Mouse (Mus musculus) left cerebral cortex, adult 2 months (tissue): ENCODE results near the gene Sox5. TPM values are rescaled to one million over a fixed set of nuclear protein-coding genes. Genes with fewer than 3 reads are reported as not detected.
A peak's percentile ranks its signal among the peaks of the same experiment; 100 is the strongest.

Experiments used
- DNase-seq, 2 experiments: peaks; one replicate each; pipeline ENCODE4 v3.0.0; 2021 to 2022; ENCODE audit warnings: low spot score in 2 of 2, mixed read lengths in 1 of 2; ENCODE audit errors: extremely low spot score in 1 of 2
- H3K27ac ChIP-seq: fragments of 200-600 bp; 2 replicates; pipeline ENCODE4 v1.8.1; 2022
- H3K4me3 ChIP-seq: fragments of 200-600 bp; 2 replicates; pipeline ENCODE4 v1.8.1; 2022
- CTCF ChIP-seq: fragments of 200-600 bp; IDR thresholded peaks from 2 replicates; pipeline ENCODE4 v1.8.1; 2022; ENCODE audit warnings: antibody characterized with exemption, mild to moderate bottlenecking, moderate library complexity
- intact Hi-C: fragments of 180-260 bp; cut with DNase I; formaldehyde crosslinking; loops from one replicate; pipeline ENCODE4 v1.15.1; 2025
- total RNA-seq, 2 experiments: library from RNA; stranded (reverse); gene quantifications; 2 replicates each; pipeline ENCODE4 v1.2.3; 2021

The Sox5 gene
- total RNA-seq, 2 experiments from 2014 or later: 61.5 to 63.3 TPM

DNA sequence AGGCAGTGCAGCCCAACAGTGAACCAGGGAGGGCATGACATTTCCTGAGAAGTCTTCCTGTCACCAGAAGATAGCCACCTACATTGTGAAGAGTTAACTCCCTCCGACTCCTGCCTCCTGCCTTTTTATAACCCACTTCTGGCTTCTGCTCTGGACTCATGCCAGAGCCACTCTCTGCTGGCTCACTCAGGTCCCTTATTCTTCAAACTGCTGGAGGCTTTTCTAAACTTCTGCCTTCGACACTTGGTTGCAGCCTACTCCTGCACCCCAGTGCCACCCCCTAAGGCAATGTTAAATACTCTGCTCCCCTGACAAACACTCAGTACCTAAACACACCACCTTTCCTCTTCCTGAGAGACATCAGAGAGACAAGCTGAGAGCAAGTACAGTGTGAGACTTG, 12.7 kb downstream of the Sox5 start:
- H3K27ac ChIP-seq: no peak overlapping the region
- intact Hi-C loops: no loop called here
- H3K4me3 ChIP-seq: no peak overlapping the region
- no peak for TF ChIP-seq CTCF
- no peak for DNase-seq

DNA sequence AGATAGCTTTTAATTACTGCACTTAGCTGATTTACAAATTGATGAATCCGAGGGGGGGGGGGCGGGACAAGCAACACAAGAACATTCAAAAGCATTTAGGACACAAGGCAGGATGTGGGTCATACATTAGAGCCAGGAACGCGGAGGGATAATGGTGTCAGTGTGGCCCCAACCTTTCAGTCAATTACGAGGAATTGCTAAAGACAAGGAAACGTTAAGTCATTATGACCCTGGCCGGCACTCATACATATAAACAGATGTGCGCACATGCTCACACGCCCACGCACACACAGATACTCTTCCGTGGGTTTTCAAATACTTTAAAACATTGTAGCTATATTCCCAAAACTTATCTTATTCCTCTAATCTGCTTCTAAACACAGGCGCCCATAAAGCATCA, 19.9 kb downstream of the Sox5 start:
- intact Hi-C loops: no loop called here
- DNase-seq: no peak
- TF ChIP-seq CTCF: no peak
- Histone ChIP-seq H3K27ac (no peak overlapping the region), H3K4me3 (no peak overlapping the region)

DNA sequence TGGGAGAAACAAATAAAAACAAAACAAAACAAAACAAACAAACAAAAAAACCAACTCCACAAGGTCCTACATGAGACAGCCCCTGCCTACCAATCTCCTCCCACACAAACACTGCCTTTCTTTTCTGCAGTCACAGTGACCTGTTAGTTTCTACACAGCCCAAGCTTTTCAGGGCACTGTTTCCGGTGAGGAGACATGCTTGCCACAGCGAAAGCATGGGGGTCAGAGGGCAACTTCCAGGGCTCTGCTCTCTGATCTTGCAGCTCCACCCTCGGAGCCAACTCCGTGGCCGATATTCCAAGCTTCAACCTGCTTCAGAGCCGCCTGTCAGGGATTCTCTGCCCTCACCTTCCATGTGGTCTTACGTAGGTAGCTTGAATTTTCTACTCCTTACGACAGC, 22.6 kb downstream of the Sox5 start:
- TF ChIP-seq CTCF: no peak
- intact Hi-C loops: no loop called here

DNA sequence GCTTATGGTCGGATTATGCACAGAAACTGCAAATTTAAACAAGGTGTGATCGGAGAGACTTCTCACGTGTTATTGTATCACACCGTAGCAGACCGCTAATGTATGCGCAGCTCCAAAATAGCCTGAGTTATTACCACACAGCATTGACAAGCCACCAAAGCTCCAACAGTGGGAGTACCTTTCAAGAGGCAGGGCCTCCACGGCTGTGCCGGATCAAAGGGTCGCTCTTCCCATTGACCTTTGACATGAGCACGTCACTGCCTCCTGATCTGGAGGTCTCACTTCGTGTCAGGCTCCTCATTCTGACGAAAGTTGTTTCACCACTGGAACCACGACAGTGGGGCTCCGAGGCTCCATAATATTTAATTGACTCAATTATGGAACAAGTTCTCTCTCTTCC, 24.4 kb downstream of the Sox5 start:
- intact Hi-C loops: no loop called here
- DNase-seq: no peak
- H3K4me3 ChIP-seq: no peak overlapping the region
- no peak for TF ChIP-seq CTCF
- no peak overlapping the region for H3K27ac ChIP-seq

More for the DNA sequence above, 22.6 kb downstream of the Sox5 start:
- H3K4me3 ChIP-seq: no peak overlapping the region
- no peak for DNase-seq
- no peak overlapping the region for H3K27ac ChIP-seq

DNA sequence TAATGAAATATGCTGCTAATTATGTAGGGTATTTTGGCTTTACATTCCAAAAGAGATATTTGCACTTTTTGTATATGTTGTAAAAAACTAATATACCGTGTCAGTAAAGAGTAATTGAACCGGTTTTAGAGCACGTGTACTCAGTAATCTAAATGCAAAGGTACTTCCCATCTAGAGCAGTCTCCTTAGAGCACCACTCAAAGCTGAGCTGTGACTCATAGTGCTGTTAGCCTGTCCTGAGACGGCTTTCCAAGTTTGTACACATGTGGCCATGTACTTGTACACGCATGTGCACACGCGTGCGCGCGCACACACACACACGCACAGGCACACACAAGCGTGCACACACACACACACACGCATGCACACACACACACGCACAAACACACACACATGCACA, 25.3 kb downstream of the Sox5 start:
- intact Hi-C loops: no loop called here
- Histone ChIP-seq H3K27ac (no peak overlapping the region), H3K4me3 (no peak overlapping the region)
- no peak for TF ChIP-seq CTCF
- no peak for DNase-seq

DNA sequence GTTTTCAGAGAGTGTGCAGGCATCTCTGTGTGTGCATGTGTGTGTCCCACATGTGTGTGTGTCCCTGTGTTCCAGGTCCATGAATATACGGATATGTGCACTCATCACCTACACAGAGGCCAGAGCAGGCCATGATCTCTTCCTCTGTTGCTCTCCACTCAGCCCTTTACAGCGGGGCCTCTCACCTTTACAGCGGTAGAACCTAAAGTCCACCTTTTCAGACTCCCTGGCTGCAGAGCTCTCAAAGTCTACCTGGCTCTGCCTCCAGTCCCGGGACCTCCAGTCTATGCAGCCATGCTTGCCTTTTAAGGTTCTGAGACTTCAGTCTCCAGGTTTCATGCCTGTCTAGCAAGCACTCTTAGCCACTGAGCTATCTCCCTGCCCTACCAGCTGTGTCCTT, 26.5 kb downstream of the Sox5 start:
- no peak for DNase-seq
- TF ChIP-seq CTCF: no peak
- H3K4me3 ChIP-seq: no peak overlapping the region
- intact Hi-C loops: no loop called here
- no peak overlapping the region for H3K27ac ChIP-seq

DNA sequence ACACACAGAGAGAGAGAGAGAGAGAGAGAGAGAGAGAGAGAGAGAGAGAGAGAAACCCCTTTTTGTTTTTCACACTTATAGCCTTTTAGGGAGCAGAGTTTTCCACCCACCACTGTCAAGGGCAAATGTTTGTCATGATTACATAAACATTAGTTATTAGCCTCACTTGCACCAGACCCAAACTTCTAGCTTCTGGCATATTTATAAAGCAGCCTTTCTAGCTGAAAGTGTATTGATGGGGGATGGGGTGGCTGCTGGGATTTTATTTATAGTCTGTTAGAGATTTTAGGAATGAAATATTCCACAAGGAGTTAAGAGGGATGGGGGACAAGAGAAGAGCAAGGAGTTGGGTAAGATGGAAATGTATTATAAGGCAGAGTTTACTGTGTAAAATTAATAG, 27.4 kb downstream of the Sox5 start:
- TF ChIP-seq CTCF: no peak
- no peak for DNase-seq
- H3K4me3 ChIP-seq: no peak overlapping the region
- intact Hi-C loops: no loop called here
- no peak overlapping the region for H3K27ac ChIP-seq

DNA sequence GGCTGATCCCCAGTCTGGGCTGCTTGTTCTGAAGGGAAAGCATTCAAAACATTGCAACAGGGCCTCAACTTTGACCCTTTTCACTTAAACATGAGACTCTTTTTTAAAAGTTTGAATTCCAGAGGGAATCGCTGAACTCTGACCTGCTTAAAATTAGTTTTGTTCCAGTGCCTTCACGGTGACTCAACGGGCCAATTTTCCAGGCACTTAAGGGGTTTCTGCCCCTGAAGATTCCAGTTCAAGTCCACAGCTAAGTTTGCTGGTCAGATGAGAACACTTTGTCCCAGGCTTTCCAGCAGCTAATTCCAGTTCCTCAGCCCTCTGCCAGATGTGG, 27.8 kb downstream of the Sox5 start:
- Histone ChIP-seq H3K27ac (no peak overlapping the region), H3K4me3 (no peak overlapping the region)
- no peak for TF ChIP-seq CTCF
- no peak for DNase-seq
- intact Hi-C loops: loop anchor here (2.0 kb wide), 1 partner anchor 61 kb away; no protein-coding TSS in a partner anchor

DNA sequence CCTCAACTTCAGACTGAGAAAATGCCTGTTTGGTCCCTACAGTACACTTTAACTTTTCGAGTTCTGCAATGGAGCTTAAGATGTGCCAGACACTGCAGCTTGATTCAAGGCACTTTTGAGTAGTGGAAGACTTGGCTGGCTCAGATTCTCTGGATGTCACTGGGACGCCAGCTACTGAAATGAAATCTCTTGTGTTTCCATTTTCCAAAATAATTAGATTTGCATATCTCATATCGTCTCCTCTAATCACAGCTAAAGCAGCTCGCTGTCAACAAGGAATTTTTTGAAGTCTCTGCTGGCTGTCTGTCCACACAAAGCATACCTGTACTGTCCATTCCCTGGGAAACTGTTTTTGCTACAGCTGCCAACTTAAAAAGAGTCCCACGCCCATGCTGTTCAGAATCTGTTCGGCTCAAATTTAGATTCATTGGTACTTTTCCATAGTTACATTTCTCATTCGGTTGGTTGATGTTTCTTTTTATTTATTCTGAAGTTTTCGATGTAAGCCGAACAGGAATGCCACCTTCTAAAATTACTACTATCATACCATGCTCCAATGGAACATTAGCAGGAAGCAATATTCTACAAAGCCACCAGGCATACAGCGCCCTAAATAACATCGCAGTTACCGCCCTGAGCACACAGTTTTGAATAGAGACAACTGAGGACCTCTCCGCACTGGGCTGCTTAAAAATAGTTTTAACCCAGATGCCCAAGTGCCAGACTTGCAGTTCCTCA, 28.4 kb downstream of the Sox5 start:
- no peak overlapping the region for H3K27ac ChIP-seq
- no peak; the same call in 1 of the 2 replicates for TF ChIP-seq CTCF
- H3K4me3 ChIP-seq: no peak overlapping the region
- DNase-seq: no peak
- intact Hi-C loops: loop anchor here (2.0 kb wide), 1 partner anchor 61 kb away; no protein-coding TSS in a partner anchor

DNA sequence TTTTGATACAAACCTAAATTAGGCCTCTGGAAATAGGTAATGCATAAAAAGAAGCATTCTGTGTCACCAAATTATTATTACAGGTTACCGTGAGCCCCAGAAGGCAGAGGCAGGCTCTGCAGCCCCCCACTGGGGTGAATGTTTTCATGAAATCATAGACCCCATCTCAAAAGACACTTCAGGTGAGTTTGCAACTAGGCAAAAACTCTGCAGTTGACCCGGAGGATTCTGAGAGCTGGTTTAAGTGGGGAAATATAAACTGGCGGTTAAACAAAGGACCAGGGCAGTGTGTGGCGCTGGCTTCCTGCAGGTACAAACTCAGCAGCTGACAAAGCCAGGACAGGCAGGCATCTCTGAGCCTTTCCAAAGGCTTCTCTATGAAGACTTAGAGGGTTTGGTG, 30.2 kb downstream of the Sox5 start:
- intact Hi-C loops: no loop called here
- H3K4me3 ChIP-seq: no peak overlapping the region
- H3K27ac ChIP-seq: no peak overlapping the region
- TF ChIP-seq CTCF: no peak
- DNase-seq: no peak

DNA sequence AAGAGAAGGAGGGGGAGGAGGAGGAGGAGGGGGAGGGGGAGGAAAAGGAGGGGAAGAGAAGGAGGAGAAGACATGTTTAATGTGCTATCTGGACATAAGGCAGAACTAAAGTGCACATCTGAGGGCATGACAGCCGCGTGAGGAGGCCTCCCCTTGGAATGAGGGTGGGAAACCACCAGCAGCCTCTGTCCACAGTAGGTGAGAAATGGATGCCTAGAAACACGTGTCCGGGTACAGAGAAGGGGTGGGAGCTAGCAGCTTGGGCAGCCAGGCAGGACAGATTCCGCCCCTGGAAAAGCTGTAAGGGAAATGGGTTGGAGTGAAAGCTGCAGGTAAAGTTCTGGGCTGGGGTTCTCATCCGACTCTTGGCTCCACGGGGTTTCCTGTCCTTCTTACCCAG, 31.6 kb downstream of the Sox5 start:
- no peak for TF ChIP-seq CTCF
- H3K4me3 ChIP-seq: no peak overlapping the region
- no peak overlapping the region for H3K27ac ChIP-seq
- intact Hi-C loops: no loop called here
- DNase-seq: no peak

DNA sequence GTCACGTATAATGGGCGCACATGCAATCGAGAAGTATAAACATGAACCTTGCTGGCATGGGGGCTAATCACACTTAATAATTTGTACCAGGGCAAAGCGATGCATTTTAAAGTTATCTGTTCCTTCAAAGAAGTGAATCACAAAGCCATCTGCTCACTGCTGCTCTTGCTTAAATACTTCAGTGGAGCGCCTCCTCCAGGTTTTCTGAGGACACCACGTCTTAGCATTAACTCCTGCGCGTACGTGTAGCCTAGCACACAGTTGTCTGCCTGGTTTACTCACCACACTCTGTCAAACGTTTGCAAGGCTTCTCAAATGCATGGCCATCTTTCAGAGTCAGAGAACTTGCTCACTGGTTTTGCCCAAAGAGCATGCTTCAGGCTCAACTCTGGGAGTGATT, 35.3 kb downstream of the Sox5 start:
- peak; percentile 26; the same call in 1 of the 2 replicates for TF ChIP-seq CTCF
- DNase-seq: no peak
- H3K4me3 ChIP-seq: no peak overlapping the region
- H3K27ac ChIP-seq: no peak overlapping the region
- intact Hi-C loops: no loop called here

DNA sequence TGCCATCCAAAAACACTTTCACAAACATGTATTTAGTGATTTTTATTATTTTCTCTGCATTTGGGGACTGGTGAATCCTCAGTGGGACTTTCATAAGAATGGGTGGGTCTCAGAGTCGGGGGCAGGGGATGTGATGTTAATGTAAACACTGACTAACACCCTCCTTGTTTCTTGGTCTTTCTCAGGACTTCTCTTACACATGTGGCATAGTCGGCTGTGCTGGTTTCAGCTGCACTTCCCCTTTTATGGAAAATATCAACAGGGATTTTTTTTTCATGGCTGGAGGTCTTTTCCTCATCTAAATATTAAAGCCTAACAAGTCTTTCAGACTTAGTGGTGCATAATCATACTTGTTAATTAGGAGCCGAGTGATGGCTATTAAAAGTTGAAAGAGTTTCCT, 39.2 kb downstream of the Sox5 start:
- intact Hi-C loops: no loop called here
- Histone ChIP-seq H3K27ac (no peak overlapping the region), H3K4me3 (no peak overlapping the region)
- no peak for DNase-seq
- no peak for TF ChIP-seq CTCF
